Mouse (Mus musculus) CH12.LX (cell line): ENCODE measurements around the gene Msi2.

Experiments used
- CHD1 ChIP-seq: IDR thresholded peaks from 2 replicates; pipeline ENCODE4 v1.6.1; 2012; ENCODE audit warnings: low read depth, low read length, improper control_type of control experiment, inconsistent platforms
- CTCF ChIP-seq, 2 experiments: IDR thresholded peaks in 1 of 2; conservative IDR thresholded peaks in 1 of 2; 2 replicates each; pipeline ENCODE4 v1.5.1; 2011 to 2012; ENCODE audit warnings: low read depth in 2 of 2, low read length in 2 of 2, improper control_type of control experiment in 1 of 2, inconsistent platforms in 1 of 2, mild to moderate bottlenecking in 1 of 2, moderate library complexity in 1 of 2
- MEF2A ChIP-seq: IDR thresholded peaks from 2 replicates; pipeline ENCODE4 v1.6.1; 2014; ENCODE audit warnings: low read depth, mild to moderate bottlenecking, inconsistent platforms, low read length, improper control_type of control experiment, borderline replicate concordance
- POLR2A ChIP-seq: IDR thresholded peaks from 2 replicates; pipeline ENCODE4 v1.6.1; 2011; ENCODE audit warnings: low read depth, mild to moderate bottlenecking, improper control_type of control experiment, low read length
- SMC3 ChIP-seq: IDR thresholded peaks from 2 replicates; pipeline ENCODE4 v1.6.1; 2011; ENCODE audit warnings: low read depth, low read length, improper control_type of control experiment
- TCF12 ChIP-seq: IDR thresholded peaks from 2 replicates; pipeline ENCODE4 v1.6.1; 2014; ENCODE audit warnings: low read depth, mild to moderate bottlenecking, inconsistent platforms, low read length, improper control_type of control experiment
- ZC3H11A ChIP-seq: IDR thresholded peaks from 2 replicates; pipeline ENCODE4 v1.6.1; 2012; ENCODE audit warnings: low read depth, mild to moderate bottlenecking, inconsistent platforms, low read length, improper control_type of control experiment

DNA sequence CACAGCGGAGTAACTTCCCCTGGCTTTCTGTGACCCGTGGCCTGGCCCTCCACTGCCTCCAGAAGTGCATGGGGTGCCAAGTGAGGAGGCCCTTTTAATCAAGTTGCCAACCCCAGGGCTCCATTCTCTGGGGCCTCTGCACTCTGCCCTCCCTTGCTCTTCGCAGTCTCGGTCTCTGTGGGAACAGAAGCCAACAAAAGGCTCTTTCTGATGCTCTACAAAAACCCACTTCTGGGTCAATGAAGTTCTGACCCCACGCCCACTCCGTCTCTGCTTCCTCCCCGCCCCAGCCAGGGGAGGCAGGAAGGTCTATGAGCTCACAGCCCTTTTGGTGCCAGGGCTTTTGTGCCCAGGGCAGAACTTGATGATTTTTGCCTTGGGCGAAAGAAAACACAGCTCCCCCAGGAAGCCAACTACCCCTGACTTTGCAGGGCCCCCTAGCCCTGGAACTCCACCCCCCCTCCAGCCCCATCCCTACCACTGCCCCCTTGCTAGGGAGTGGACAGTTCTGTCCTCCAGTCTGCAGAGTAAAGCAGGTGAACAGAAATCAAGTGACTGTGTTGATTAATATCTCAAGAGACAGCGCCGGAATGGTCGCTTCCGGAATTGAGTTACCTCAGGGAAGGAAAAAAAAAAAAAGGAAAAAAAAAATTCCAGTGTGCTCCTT lies 246.2 kb downstream of the Msi2 start:
- TF ChIP-seq CTCF (conservative IDR thresholded peaks at IDR 0.05 in 1 of 2, IDR thresholded peaks at IDR 0.05 in 1 of 2; ENCODE audit: low read depth in 2 of 2, low read length in 2 of 2): no peak
- no peak for TF ChIP-seq MEF2A
- TF ChIP-seq POLR2A: no peak
- TF ChIP-seq TCF12: no peak
- no peak for TF ChIP-seq ZC3H11A
- TF ChIP-seq SMC3: no peak
- no peak for TF ChIP-seq CHD1
